Mouse (Mus musculus): ENCODE measurements around the gene Ubqln4.

Gene Ubqln4

DNA sequence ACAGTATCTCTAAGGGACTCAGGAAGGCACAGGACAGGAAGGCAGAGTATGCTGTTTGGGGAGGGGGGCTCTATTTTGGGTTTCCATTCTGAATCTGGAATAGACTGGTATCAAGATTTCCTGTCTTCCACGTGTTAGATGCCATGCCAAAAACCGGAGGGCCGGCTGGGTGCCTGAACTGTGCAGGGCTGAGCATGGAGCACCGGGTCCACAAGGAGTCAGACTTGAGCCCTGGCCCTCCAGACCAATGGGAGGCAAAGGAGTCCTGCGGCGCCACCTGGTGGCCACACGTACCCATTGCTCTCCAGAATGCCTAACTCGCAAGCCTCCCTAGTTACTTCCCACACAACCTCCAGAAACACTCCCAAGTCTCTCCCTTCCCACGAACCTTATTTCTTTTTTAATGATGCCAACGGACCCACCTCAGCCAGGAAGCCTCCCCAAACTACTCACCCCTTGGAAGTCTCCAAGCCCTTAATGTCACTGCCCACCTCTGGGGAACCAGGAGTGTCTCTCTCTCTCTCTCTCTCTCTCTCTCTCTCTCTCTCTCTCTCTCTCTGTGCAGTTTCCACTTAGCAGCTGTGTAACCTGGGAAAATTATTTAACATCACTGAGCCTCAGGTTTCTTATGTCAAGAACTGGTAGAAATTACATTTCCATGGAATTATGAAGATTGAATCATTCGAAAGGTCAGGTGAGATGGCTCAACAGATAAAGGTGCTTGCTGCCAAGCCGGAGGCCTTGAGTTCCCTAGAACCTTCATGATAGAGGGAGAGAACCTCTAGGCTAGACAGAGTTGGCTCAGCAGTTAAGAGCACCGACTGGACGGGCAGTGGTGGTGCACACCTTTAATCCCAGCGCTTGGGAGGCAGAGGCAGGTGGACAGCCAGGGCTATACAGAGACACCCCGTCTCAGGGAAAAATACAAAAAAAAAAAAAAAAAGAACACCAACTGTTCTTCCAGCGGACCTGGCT, 27.1 kb upstream of the Ubqln4 start:
- peak; percentile 76 for DNase-seq (ENCODE audit: low read depth, low spot score)

DNA sequence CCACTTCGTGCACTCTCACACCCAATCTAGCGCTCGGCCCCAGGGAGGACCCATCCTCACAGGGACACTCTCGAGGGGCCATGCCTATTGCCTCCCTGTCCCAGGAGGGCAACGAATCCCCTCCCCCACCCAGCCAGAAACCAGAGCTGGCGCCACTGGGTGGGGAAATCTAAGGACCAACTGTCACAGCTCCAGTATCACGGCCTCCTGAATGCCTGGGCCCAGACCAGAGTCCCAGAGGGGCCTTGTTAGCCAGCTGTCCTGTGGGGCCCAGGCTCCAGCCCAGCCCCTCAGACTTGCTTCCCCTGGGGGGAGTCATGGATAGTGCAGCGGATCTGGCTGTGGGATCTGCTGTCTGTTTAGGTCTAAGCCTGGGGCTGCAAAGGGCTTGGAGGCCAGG, 26.0 kb upstream of the Ubqln4 start:
- DNase-seq (ENCODE audit: low read depth, low spot score): no peak

DNA sequence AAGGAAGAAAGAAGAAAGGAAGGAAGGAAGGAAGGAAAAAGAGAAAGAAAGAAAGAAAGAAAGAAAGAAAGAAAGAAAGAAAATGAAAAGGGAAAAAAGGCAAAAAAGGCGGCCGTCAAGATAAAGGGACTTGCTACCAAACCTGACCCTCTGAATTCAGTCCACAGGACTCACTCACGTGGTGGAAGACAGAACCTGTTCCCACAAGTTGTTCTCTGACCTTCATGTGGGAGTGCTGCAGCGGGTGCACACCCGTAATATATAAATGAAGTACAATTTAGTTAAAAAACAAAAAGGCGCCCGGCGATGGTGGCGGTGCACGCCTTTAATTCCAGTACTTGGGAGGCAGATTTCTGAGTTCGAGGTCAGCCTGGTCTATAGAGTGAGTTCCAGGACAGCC, 24.9 kb upstream of the Ubqln4 start:
- DNase-seq (ENCODE audit: low read depth, low spot score): no peak

DNA sequence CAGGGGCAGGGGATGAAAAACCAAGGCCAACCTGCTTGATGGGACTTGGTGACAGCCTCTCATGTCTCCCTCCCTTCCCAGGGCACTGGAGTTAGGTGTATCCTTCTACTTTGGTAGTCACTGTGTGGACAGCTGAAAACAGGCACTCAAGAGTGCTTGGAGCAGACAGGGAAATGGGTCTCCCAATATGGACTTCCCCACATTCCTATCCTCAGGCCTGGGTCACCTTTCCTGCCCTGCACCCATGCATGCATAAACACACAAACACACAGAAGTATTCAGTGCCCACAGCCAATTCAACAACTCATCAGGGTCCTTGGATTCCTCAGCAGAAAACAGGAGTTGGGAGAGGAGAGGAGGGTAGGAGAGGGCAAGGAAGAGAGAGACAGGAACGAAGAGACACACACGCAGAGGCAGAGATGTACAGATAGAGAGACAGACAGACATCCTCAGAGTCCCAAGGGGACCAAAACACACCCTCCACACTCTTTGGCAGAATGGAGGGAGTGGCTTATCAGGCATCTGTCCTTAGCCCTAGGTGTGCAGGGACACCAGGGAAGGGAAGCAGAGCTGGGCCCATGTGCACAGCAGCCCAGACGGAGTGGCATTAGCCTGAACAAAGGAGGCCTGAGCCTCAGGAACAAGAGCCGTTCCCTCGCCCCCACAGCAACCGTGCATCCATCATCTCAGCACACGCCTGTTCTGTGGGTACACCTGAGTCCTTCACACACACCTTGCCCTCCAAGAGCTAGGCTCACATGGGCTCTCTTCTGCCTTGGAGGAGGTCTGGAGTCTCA, 24.2 kb upstream of the Ubqln4 start:
- DNase-seq (ENCODE audit: low read depth, low spot score): no peak

DNA sequence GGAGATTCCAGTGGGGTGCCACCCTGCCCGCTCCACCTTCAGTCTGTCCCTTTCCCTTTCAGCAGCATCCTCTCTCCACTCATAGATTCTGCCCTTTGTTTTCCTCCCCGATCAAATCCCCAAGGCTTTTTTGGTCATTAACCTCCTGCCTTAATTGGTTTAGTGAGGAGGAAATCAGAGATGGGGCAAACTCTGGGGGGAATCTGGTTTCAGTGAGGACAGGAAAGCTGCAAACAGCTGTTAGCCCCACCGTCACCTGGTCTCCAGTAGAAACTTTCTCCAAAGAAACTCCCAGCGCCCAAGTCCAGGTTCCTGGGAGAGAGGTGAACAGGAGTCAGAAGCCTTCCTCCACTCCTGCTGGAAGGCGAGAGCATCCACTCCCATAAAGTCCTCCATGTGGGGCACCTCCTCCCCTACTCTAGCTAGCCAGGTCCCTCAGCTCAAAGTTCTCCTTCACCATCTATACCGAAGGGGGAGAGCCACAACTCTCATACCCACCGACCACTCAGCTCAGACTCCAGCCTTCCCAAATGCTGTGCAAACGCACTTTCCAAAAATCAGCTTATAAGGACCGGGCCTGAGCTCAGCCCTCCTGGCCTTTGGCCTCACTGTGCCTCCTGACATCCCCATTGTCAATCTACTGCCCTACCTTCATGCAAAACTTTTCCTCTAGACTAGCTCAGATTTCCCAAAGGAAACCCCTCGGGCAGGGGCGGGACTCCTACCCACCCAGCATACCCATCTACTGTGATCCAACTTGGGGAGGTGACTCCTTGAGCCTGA, 23.3 kb upstream of the Ubqln4 start:
- DNase-seq (ENCODE audit: low read depth, low spot score): no peak

DNA sequence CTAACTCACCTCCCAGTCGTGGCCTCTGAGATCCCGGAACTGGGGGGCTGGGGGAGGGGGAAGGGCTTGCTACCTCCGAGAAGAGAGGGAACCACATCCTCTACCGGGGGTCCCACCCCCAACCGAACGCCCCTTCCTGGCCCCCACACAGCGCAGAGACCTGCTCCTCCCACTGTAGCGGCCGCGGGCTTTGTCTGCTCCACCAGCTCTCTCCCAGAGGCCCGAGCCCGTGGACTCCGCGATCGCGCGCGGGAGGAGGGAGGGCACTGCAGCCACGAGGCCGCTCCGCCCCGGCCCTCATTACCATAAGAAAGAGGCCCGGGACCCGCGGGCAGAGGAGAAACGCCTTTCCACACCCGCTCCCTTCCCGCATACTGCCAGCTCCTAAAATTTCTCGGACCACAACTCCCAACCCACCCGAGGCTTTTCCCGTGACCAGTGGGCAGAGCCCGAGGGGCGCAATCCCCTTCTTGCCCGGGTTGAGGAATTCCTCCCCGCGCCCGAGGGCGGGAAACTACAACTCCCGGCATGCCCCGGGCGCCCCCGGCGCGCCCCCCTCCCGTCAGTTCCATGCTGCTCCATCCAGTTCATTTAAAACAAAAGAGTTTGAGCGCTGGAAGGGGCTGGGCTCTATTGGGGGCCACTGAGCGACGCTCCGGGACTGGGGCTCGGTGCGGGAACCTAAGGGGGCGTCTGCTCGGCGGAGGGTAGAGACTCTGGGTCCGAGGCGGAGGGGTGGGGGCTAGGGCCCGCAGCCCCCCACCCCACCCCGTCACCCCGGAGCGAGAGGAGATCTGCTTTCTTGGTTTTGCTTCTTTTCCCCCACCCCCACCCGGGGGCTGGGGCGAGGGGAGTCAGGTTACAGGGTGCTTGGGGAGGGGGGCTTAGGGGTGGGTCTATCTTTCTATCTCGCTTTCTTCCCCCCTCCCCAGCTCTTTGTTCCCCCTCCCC, 21.9 kb upstream of the Ubqln4 start:
- DNase-seq (ENCODE audit: low read depth, low spot score): no peak

DNA sequence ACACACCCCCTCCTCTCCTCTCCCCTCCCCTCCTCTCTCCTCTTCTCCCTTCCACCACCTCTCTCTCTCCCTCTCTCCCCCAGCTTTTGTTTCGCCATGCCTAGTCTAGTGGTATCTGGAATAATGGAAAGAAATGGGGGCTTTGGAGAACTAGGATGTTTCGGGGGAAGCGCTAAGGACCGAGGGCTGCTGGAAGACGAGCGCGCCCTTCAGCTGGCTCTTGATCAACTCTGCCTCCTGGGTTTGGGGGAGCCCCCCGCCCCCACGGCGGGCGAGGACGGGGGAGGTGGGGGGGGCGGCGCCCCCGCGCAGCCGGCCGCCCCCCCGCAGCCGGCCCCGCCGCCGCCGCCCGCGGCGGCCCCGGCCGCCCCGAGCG, 21.3 kb upstream of the Ubqln4 start, which contains the start of gene Mex3a:
TSS of gene Mex3a (plus strand) at position 97 of the 376 bp plus-strand sequence.
- DNase-seq (ENCODE audit: low read depth, low spot score): no peak

DNA sequence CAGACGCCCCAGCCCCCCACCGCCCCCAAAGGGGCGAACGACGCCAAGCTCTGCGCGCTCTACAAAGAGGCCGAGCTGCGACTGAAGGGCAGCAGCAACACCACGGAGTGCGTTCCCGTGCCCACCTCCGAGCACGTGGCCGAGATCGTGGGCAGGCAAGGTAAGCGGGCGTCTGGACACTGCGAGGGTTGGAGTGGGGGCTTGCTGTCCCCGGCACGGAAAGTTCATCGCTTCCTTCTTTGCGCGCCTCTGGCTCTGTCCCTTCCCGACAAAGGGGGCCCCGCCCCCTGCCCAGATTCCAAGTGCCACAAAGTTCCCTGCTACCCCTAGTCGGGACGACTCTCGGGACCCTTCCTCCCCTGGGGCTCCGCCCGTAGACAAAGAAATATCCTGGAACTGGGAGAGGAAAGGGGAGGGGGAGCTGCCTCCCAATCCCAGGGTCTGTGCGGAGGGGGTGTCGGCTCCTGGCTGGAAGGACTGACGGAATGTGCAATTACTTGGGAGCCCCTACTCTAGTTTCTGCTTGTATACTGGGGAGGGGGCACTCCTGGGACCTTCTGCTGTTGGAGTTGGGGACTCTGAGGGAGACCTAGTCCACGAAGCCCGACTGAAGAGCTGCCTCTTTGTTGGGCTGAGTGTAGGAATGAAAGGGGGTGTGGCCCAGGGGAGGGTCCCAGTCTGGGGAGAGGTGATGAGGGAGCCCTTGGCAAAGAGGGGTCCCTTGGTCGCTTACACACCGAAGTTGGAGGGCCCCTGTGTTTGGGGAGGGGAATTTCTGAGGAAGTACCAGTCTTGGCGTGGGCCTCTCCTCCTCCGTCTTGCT, 20.7 kb upstream of the Ubqln4 start:
- no peak for DNase-seq (ENCODE audit: low read depth, low spot score)

DNA sequence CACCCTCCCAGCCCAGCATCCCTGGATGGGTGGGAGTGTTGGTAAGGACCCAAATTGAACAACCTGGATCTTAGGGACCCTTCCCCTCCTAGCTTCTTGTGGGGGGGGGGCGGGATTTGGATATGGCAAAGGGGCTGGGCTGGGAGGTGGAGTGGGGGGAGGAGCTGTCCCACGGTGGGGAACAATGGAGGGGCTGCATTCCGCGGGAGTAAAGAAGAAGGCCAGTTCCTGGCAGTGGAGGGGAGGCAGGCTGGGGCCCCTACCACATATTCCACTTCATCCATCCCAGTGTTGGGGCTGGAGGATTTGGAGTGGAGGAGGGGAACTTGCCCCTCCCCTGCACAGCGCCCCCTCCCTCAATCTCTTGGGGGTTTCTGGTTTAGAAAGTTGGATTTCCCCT, 19.9 kb upstream of the Ubqln4 start:
- DNase-seq (ENCODE audit: low read depth, low spot score): no peak

DNA sequence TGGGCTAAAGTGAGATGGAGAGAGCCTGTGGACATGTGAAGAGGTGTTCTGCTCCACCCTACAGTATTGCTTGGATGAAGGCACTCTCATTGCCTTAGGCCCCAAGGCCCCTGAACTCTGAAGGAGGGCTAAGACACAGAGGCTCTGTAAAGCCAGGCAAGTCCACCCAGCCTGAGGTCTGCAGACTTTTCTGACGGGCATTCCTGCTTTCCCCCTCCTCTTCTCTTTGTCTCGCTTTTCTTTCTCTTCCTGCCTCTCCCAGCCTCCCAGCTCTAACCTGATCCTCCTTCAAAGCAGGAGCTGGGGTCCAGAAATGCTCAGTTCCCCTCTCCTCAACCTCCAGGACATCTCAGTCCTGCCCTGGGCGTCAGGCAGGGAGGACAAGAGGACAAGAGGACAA, 18.6 kb upstream of the Ubqln4 start:
- no peak for DNase-seq (ENCODE audit: low read depth, low spot score)

DNA sequence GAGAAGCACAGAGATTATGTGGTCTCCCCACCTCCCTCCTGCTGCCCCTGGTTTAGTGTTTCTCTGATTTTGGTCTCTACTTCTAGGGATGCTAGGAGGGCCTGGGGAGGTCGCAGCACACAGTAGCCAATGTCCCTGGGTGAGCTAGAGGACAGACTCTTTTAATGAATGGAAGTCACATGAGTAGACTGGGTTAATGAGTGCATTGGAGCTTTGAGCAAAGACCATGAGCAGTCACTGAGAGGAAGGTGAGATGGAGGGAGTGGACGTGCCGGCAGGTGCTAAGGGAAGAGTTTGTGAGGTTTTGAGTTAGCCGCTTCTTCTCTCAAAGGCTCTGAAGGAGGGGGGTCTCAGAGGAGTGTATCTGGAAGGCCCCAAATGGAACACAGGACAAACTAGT, 18.0 kb upstream of the Ubqln4 start:
- no peak for DNase-seq (ENCODE audit: low read depth, low spot score)

DNA sequence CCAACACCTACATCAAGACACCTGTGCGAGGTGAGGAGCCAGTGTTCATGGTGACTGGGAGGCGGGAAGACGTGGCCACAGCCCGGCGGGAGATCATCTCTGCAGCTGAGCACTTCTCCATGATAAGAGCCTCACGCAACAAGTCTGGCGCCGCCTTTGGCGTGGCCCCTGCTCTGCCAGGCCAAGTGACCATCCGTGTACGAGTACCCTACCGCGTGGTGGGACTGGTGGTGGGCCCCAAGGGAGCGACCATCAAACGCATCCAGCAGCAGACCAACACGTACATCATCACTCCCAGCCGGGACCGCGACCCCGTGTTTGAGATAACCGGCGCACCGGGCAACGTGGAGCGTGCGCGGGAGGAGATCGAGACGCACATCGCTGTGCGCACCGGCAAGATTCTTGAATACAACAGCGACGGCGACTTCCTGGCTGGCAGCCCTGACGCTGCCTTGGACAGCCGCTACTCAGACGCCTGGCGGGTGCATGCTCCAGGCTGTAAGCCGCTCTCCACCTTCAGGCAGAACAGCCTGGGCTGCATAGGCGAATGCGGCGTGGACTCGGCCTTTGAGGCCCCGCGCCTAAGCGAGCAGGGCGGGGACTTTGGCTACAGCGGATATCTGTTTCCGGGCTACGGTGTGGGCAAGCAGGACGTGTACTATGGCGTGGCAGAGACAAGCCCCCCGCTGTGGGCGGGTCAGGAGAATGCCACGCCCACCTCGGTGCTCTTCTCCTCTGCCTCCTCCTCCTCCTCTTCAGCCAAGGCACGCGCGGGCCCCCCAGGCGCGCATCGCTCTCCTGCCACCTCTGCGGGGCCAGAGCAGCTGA, 17.2 kb upstream of the Ubqln4 start:
- no peak for DNase-seq (ENCODE audit: low read depth, low spot score)

DNA sequence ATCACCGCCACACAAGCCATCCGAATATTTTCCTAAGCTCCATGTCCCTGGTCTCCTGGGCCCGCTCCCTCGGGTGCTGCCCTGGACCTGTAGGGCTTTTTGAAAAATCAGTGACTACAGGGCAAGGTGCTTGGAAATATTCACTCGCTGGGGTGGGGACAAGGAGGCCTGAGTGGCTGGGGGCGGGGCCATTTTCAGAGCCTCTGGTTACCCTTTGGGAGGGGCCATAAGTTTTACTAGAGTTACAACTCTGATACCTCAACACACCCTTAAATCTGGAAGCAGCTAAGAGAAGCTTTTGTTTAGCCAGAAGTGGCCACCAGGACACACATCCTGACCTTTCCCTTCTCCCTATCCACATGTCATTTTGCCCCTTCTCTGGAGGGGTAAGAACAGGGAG, 16.4 kb upstream of the Ubqln4 start:
- no peak for DNase-seq (ENCODE audit: low read depth, low spot score)

DNA sequence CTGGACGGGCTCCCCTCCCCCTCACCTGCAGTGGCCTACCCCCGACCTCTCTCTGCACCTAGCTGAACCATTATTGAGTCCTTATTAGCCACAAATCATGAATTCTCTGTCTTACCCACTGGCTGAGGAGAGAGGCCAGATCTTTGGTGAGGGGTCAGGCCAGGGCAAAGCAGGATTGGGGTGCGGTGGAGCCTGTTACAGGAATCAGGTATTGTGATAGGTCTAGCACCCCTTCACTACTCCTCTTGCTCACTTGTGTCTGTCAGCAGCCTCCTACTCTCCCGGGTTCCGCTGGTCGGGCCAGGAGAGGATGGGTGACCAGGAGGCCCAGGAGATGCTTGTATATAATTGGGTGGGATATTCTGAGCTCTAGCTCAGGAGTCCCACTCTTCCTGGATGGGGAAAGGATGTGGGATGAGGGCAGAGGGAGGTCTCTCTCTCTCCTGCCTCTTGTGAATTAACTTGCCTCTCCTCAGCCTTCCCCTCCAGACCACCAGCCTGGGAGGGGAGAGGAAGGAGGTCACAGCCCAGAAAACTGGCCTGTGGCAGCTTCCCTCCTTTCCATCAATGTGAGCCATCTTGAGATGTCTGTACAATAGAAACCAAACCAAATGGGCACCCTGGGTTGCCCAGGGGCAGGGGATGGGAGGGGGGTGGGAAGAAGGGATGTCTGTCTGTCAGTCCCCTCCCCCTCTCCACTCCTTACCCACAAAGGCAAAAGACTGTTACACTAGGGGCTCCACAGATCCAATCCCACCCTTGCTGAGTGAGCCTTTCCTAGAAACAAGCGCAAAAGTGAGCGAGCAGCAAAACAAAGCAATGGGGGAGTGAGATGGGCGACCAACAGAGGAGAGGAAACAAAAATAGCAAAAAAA, 15.1 kb upstream of the Ubqln4 start:
- no peak for DNase-seq (ENCODE audit: low read depth, low spot score)

DNA sequence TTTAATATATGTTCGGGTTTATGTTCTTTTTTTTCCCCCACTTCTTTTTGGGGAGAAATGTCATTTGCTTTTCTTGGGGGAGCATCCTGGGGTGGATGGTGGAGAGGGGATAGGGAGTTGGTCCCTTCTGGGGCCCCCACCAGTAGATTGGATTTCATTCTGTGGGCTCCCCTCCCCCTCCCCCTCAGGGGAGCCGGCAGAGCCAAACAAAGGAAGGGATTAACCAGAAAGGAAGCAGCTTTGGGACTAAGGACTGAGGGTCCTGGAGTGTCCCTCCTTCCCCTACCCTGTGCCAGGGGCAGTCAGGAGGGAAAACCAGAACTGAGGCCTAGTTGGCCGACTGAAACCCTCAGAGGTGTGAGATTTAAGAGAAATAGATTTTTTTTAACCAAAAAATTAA, 14.2 kb upstream of the Ubqln4 start:
- DNase-seq (ENCODE audit: low read depth, low spot score): no peak

DNA sequence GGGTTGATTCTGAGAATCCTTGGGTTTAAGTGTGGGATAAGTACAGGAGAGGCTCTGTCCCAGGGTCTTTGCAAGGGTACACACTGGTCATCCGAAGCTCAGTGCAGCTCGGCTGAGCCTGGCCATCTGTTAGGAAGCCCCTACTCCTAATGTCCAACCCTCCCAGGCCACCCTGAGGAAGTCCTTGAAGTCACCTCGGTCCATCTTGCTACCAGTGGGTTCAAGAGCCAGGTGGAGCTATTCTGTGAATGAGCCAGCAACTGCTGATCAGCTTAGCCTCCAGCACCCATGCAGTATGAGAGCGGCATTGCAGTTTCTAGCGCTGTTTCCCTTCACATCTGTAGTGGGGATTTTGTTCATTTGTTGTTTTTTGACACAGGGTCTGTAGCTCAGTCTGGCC, 13.5 kb upstream of the Ubqln4 start:
- DNase-seq (ENCODE audit: low read depth, low spot score): no peak

DNA sequence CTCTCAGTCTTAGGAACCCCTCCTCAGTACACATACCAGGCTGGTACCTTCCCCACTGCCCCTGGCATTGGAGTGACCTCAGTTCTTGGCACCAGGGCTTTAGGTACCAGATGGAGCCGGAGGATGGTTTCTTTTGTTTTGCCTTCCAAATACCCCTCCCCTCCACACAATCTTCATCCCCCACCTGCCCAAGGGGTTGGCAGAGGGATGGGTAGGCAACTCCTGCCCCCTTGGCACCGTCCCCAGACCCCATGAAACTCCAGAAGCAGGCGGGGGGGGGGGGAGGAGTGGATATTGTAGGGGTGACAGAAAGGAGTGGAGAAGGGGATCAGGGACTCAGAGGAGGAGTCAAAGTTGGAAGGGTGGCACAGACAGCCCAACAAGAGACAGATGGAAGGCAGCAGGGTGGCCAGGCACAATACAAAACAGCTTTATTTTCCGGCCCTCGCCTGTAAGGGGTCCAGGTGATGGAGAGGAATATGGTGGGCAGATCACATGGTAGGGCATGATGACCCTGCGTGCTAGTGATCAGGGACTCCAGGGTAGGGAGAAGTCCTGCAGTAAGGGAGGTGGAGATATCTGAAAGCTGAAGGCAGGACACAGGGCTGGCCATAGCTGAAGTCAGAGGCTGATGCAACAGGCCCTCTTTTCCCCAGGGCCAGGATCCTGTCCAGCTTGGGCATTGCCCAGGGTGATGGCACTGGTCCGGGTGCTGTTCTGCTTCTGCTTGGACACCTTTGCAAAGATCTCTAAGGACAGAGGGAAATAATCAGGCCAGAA, 11.7 kb upstream of the Ubqln4 start:
- no peak for DNase-seq (ENCODE audit: low read depth, low spot score)

Data from c-Kit-negative CD71-positive TER-119-positive erythroid progenitor cells, embryonic 14.5 days (primary cell).